Mouse (Mus musculus): ENCODE measurements around the gene Stx18. TPM values are rescaled to one million over a fixed set of nuclear protein-coding genes. Genes with fewer than 3 reads are reported as not detected.

The Stx18 gene
- polyA plus RNA-seq, 1 experiment from 2014 or later: 39.4 TPM

- Histone ChIP-seq H3K4me2 (no peak overlapping the region), H3K36me3 (peaks cover 5% of the 10 kb centered on the region; the same call in 1 of the 2 replicates), H3K4me3 (no peak overlapping the region), H3K27ac (replicated peaks) (no peak overlapping the region), H3K9ac (no peak overlapping the region), H3K9me3 (no peaks in the 10 kb centered on the region), H3K4me1 (replicated peaks) (peaks cover 10% of the 10 kb centered on the region), H3K27me3 (no peaks in the 10 kb centered on the region)
- WGBS: 74% methylated on average over 2 of the region's 2 CpGs
- ATAC-seq (ENCODE audit: low read depth): no peak
These were observed 6.4 kb downstream of the Stx18 start for GRCm38 (mm10) chr5:38044923-38045322.

GRCm38 (mm10) chr5:38048177-38048576, 9.6 kb downstream of the Stx18 start:
- H3K9ac ChIP-seq: no peak overlapping the region
- no peaks in the 10 kb centered on the region for H3K4me1 ChIP-seq (replicated peaks)
- no peaks in the 10 kb centered on the region for H3K9me3 ChIP-seq
- no peaks in the 10 kb centered on the region for H3K36me3 ChIP-seq
- no peak overlapping the region for H3K4me2 ChIP-seq
- ATAC-seq (ENCODE audit: low read depth): no peak
- H3K27me3 ChIP-seq: no peaks in the 10 kb centered on the region
- H3K27ac ChIP-seq (replicated peaks): no peak overlapping the region
- H3K4me3 ChIP-seq: no peak overlapping the region
- 51% methylated on average over 3 of the region's 3 CpGs for WGBS

- WGBS: 29% methylated on average over 2 of the region's 2 CpGs
- no peak for ATAC-seq (ENCODE audit: low read depth)
- peaks cover 33% of the 10 kb centered on the region for H3K4me1 ChIP-seq (replicated peaks)
- no peak overlapping the region for H3K4me3 ChIP-seq
- no peaks in the 10 kb centered on the region for H3K36me3 ChIP-seq
- H3K27me3 ChIP-seq: no peaks in the 10 kb centered on the region
- H3K4me2 ChIP-seq: no peak overlapping the region
- H3K9ac ChIP-seq: no peak overlapping the region
- no peaks in the 10 kb centered on the region for H3K9me3 ChIP-seq
- no peak overlapping the region for H3K27ac ChIP-seq (replicated peaks)
These were observed 22.5 kb downstream of the Stx18 start for GRCm38 (mm10) chr5:38061051-38061450.

- Histone ChIP-seq H3K27ac (replicated peaks) (no peak overlapping the region), H3K27me3 (no peaks in the 10 kb centered on the region), H3K4me1 (replicated peaks) (peaks cover 33% of the 10 kb centered on the region), H3K36me3 (no peaks in the 10 kb centered on the region), H3K9me3 (no peaks in the 10 kb centered on the region), H3K9ac (no peak overlapping the region), H3K4me2 (no peak overlapping the region), H3K4me3 (no peak overlapping the region)
- WGBS: 31% methylated on average over 5 of the region's 5 CpGs
- ATAC-seq (ENCODE audit: low read depth): no peak
These were observed 24.2 kb downstream of the Stx18 start for GRCm38 (mm10) chr5:38062709-38063108.

GRCm38 (mm10) chr5:38063339-38063738, 24.8 kb downstream of the Stx18 start:
- Histone ChIP-seq H3K4me3 (no peak overlapping the region), H3K4me1 (replicated peaks) (peaks cover 33% of the 10 kb centered on the region), H3K9me3 (no peaks in the 10 kb centered on the region), H3K4me2 (no peak overlapping the region), H3K27ac (replicated peaks) (no peak overlapping the region), H3K36me3 (no peaks in the 10 kb centered on the region), H3K27me3 (no peaks in the 10 kb centered on the region), H3K9ac (no peak overlapping the region)
- ATAC-seq (ENCODE audit: low read depth): no peak
- whole genome bisulfite sequencing: 55% methylated on average over 5 of the region's 5 CpGs

- no peak for ATAC-seq (ENCODE audit: low read depth)
- Histone ChIP-seq H3K9ac (no peak overlapping the region), H3K4me1 (replicated peaks) (peaks cover 33% of the 10 kb centered on the region), H3K9me3 (no peaks in the 10 kb centered on the region), H3K27me3 (no peaks in the 10 kb centered on the region), H3K4me2 (no peak overlapping the region), H3K4me3 (no peak overlapping the region), H3K27ac (replicated peaks) (no peak overlapping the region), H3K36me3 (no peaks in the 10 kb centered on the region)
- 83% methylated on average over 4 of the region's 4 CpGs for WGBS
These were observed 25.6 kb downstream of the Stx18 start for GRCm38 (mm10) chr5:38064043-38064575.

- H3K4me3 ChIP-seq: no peak overlapping the region
- ATAC-seq (ENCODE audit: low read depth): no peak
- WGBS: 10% methylated on average over 5 of the region's 5 CpGs
- no peaks in the 10 kb centered on the region for H3K27me3 ChIP-seq
- no peak overlapping the region for H3K4me2 ChIP-seq
- no peak overlapping the region for H3K9ac ChIP-seq
- H3K9me3 ChIP-seq: no peaks in the 10 kb centered on the region
- peaks cover 33% of the 10 kb centered on the region for H3K4me1 ChIP-seq (replicated peaks)
- no peak overlapping the region for H3K27ac ChIP-seq (replicated peaks)
- H3K36me3 ChIP-seq: no peaks in the 10 kb centered on the region
These were observed 26.2 kb downstream of the Stx18 start for GRCm38 (mm10) chr5:38064701-38065100.

GRCm38 (mm10) chr5:38065454-38065853, 26.9 kb downstream of the Stx18 start:
- 36% methylated on average over 2 of the region's 2 CpGs for WGBS
- H3K4me2 ChIP-seq: no peak overlapping the region
- H3K4me1 ChIP-seq (replicated peaks): peaks cover 33% of the 10 kb centered on the region
- H3K4me3 ChIP-seq: no peak overlapping the region
- H3K9me3 ChIP-seq: no peaks in the 10 kb centered on the region
- H3K27ac ChIP-seq (replicated peaks): no peak overlapping the region
- ATAC-seq (ENCODE audit: low read depth): no peak
- no peaks in the 10 kb centered on the region for H3K36me3 ChIP-seq
- no peak overlapping the region for H3K9ac ChIP-seq
- H3K27me3 ChIP-seq: no peaks in the 10 kb centered on the region

GRCm38 (mm10) chr5:38066606-38067005, 28.1 kb downstream of the Stx18 start:
- Histone ChIP-seq H3K4me1 (replicated peaks) (peaks cover 30% of the 10 kb centered on the region), H3K9ac (no peak overlapping the region), H3K4me2 (no peak overlapping the region), H3K9me3 (no peaks in the 10 kb centered on the region), H3K27ac (replicated peaks) (no peak overlapping the region), H3K36me3 (no peaks in the 10 kb centered on the region), H3K4me3 (no peak overlapping the region), H3K27me3 (no peaks in the 10 kb centered on the region)
- WGBS: 93% methylated on average over 1 of the region's 1 CpGs
- ATAC-seq (ENCODE audit: low read depth): no peak

GRCm38 (mm10) chr5:38076326-38076725, 37.8 kb downstream of the Stx18 start:
- no peak for ATAC-seq (ENCODE audit: low read depth)
- no peak overlapping the region for H3K27ac ChIP-seq (replicated peaks)
- H3K9me3 ChIP-seq: no peaks in the 10 kb centered on the region
- no peak overlapping the region for H3K4me2 ChIP-seq
- no peak overlapping the region for H3K9ac ChIP-seq
- H3K4me3 ChIP-seq: no peak overlapping the region
- H3K36me3 ChIP-seq: no peaks in the 10 kb centered on the region
- H3K4me1 ChIP-seq (replicated peaks): peaks cover 7% of the 10 kb centered on the region; the same call in 1 of the 2 replicates
- peaks cover 7% of the 10 kb centered on the region; the same call in 1 of the 2 replicates for H3K27me3 ChIP-seq
- WGBS: 39% methylated on average over 4 of the region's 4 CpGs

GRCm38 (mm10) chr5:38078575-38078974, 40.0 kb downstream of the Stx18 start:
- no peak overlapping the region for H3K4me2 ChIP-seq
- H3K27me3 ChIP-seq: peaks cover 7% of the 10 kb centered on the region; the same call in 1 of the 2 replicates
- no peak overlapping the region for H3K4me3 ChIP-seq
- no peak for ATAC-seq (ENCODE audit: low read depth)
- H3K9ac ChIP-seq: no peak overlapping the region
- H3K27ac ChIP-seq (replicated peaks): no peak overlapping the region
- H3K4me1 ChIP-seq (replicated peaks): peaks cover 24% of the 10 kb centered on the region
- no peaks in the 10 kb centered on the region for H3K36me3 ChIP-seq
- H3K9me3 ChIP-seq: no peaks in the 10 kb centered on the region
- 83% methylated on average over 3 of the region's 3 CpGs for WGBS

- peaks cover 31% of the 10 kb centered on the region for H3K4me1 ChIP-seq (replicated peaks)
- no peak overlapping the region for H3K4me3 ChIP-seq
- peaks cover 7% of the 10 kb centered on the region; the same call in 1 of the 2 replicates for H3K27me3 ChIP-seq
- no peaks in the 10 kb centered on the region for H3K36me3 ChIP-seq
- ATAC-seq (ENCODE audit: low read depth): no peak
- H3K9ac ChIP-seq: no peak overlapping the region
- no peak overlapping the region for H3K27ac ChIP-seq (replicated peaks)
- H3K9me3 ChIP-seq: no peaks in the 10 kb centered on the region
- no peak overlapping the region for H3K4me2 ChIP-seq
- WGBS: 98% methylated on average over 1 of the region's 1 CpGs
These were observed 41.9 kb downstream of the Stx18 start for GRCm38 (mm10) chr5:38080472-38080871.

GRCm38 (mm10) chr5:38082589-38082988, 44.0 kb downstream of the Stx18 start:
- Histone ChIP-seq H3K4me2 (no peak overlapping the region), H3K27me3 (peaks cover 7% of the 10 kb centered on the region; the same call in 1 of the 2 replicates), H3K36me3 (no peaks in the 10 kb centered on the region), H3K9ac (no peak overlapping the region), H3K4me1 (replicated peaks) (peaks cover 35% of the 10 kb centered on the region), H3K9me3 (no peaks in the 10 kb centered on the region), H3K27ac (replicated peaks) (no peak overlapping the region), H3K4me3 (no peak overlapping the region)
- WGBS: 34% methylated on average over 3 of the region's 3 CpGs
- ATAC-seq (ENCODE audit: low read depth): no peak

All from neural tube, embryonic 13.5 days (tissue).